Mouse (Mus musculus) limb, embryonic 15.5 days (tissue): ENCODE data around the gene Sema5b. TPM values are rescaled to one million over a fixed set of nuclear protein-coding genes. Genes with fewer than 3 reads are reported as not detected.

Experiments used
- ATAC-seq: fragments of 200-750 bp; cut with Nextera tagmentation; 2 replicates; pipeline ENCODE4 v1.8.0; 2017; ENCODE audit warnings: low read depth, moderate TSS enrichment; ENCODE audit not compliant: insufficient number of reproducible peaks, low FRiP score, low TSS enrichment
- H3K27ac ChIP-seq: fragments of 300-500 bp; sonication (generic); 2 replicates; pipeline ENCODE4 v1.5.1; 2015; ENCODE audit warnings: moderate library complexity, mild to moderate bottlenecking, inconsistent platforms
- H3K27me3 ChIP-seq: fragments of 300-500 bp; sonication (generic); 2 replicates; pipeline ENCODE4 v1.6.1; 2015; ENCODE audit warnings: inconsistent platforms
- H3K36me3 ChIP-seq: fragments of 300-500 bp; sonication (generic); 2 replicates; pipeline ENCODE4 v1.6.1; 2015; ENCODE audit warnings: inconsistent platforms
- H3K4me1 ChIP-seq: fragments of 300-500 bp; sonication (generic); 2 replicates; pipeline ENCODE4 v1.6.1; 2015; ENCODE audit warnings: inconsistent platforms
- H3K4me2 ChIP-seq: fragments of 300-500 bp; sonication (generic); 2 replicates; pipeline ENCODE4 v1.6.1; 2015; ENCODE audit warnings: mild to moderate bottlenecking, inconsistent platforms
- H3K4me3 ChIP-seq: fragments of 300-500 bp; sonication (generic); 2 replicates; pipeline ENCODE4 v1.5.1; 2015; ENCODE audit warnings: mild to moderate bottlenecking, inconsistent platforms
- H3K9ac ChIP-seq: fragments of 300-500 bp; sonication (generic); 2 replicates; pipeline ENCODE4 v1.6.1; 2015; ENCODE audit warnings: inconsistent platforms
- H3K9me3 ChIP-seq: fragments of 300-500 bp; sonication (generic); 2 replicates; pipeline ENCODE4 v1.6.1; 2016; ENCODE audit warnings: inconsistent platforms
- WGBS: fragments of 180-500 bp; shearing (Covaris S2); methylation state at CpG from one replicate; pipeline ENCODE4 v1.1.7; 2015; 5-methylcytosine and 5-hydroxymethylcytosine counted together
- polyA plus RNA-seq: library from polyadenylated mRNA; unstranded; fragments of >200 nt; fragmentation: Nextera tagmentation; extraction: Ambion mirVana; gene quantifications from 2 replicates; pipeline ENCODE4 v1.2.1, GENCODE M21; 2015

Sema5b gene
- polyA plus RNA-seq, 1 experiment from 2014 or later = 5.0 TPM

DNA sequence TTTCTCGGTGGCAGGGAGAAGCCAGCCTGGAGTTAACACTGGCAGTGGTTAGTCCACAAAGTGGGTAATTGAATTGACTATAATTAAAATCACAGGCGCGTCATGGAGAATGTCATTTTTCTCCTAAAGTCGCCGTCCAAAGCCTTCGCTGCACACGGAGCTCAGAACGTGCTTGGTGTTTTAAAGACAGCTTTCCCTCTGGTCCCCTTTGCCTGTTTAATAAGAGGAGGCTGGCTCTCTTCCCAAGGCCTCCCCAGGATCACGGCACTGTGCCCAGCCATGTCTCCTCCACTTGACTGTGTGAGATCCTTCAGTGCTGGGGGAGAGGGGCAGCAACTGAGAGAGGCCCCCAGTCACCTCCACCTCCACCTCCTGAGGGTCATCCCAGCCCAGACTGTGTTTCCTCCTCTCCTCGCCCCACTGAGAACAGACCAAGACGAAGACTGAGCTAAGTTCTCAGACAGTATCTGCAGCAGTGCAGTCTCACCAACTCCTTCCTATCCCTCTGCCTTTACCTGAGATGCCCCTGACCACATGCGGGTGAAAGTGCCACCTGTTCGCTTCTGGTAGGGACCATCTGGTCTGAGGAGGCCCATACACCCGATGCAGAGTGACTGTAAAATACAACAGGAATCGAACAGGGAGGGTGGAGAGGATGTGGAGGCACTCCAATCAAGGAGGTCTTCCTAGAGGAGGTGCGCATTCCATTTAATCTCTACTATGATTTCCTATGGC lies 84.5 kb downstream of the Sema5b start:
- no peak for ATAC-seq
- Histone ChIP-seq H3K4me3 (no peak overlapping the region), H3K4me2 (no peak overlapping the region), H3K36me3 (no peaks in the 10 kb centered on the region), H3K4me1 (peaks cover 24% of the 10 kb centered on the region), H3K27ac (no peak overlapping the region), H3K9me3 (no peaks in the 10 kb centered on the region), H3K27me3 (no peaks in the 10 kb centered on the region; the same call in 1 of the 2 replicates), H3K9ac (no peak overlapping the region)
- WGBS = 47% methylated on average over 16 of the region's 16 CpGs

DNA sequence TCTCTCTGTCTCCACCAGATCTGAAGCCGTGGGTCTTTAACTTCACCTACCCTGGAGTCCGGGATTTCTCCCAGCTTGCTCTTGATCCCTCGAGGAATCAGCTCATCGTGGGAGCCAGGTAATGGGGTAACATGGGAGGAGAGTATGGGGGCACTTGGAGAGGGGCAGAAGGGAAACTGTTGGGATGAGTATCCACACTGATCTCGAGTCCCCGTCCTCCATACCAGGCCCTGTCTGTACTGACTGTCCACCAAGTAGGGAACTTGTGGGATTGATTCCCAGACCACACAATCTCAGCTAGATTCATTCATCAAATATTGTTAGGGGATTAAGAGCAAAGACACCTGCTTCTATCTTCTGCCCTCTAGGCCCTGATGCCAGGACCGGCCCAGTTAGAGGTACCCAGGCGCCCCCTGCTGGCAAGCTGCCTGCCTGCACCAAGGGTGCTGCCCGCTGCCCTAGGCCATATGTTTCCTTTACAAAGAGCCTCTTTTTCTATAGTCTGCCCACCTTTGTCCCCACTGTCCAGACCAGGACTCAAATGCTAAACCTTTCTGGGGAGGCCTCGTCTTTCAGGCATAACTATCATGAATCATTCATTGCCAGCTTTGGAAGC lies 87.2 kb downstream of the Sema5b start:
- H3K9ac ChIP-seq = no peak overlapping the region
- H3K27ac ChIP-seq = no peak overlapping the region
- H3K4me1 ChIP-seq = peaks cover 35% of the 10 kb centered on the region
- no peak overlapping the region for H3K4me2 ChIP-seq
- no peak overlapping the region for H3K4me3 ChIP-seq
- no peaks in the 10 kb centered on the region; the same call in 1 of the 2 replicates for H3K27me3 ChIP-seq
- H3K36me3 ChIP-seq = no peaks in the 10 kb centered on the region
- WGBS = 38% methylated on average over 10 of the region's 10 CpGs
- H3K9me3 ChIP-seq = no peaks in the 10 kb centered on the region
- ATAC-seq = no peak

DNA sequence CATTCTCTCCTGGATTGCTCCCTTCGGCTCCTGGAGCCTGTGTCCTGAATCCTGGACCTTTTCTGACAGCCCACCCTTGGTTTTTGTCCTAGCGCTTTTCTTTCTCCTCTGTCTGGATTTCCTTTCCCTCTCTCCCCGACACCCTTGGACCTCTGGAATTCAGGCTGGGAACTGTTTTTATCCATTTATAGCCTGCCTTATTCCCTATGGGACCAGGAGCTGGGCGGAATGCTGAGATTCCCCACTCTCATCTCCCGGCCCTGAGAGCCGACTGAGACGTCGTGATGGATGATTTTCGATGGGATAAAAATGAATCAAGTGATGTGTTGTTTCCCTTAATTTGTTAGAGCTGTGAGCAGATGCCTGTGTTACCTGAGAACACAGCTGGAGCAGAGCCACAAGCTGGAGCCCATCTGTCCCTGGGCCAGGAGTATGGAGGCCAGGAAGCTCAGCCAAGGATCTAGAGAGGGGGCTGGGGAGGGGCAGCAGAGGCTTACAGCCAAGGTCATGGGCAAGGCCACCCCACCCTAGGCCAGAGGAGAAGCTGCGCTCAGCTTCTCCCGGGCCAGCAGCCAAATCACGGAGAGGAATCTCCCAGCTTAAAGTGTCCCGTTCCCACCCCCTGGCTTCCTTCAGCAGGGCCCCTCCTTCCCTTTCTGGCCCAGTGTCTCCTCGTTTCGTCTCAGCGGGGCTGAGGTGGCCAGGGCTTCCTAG lies 89.7 kb downstream of the Sema5b start:
- Histone ChIP-seq H3K27ac (peak overlapping the region; percentile 50), H3K9ac (no peak overlapping the region), H3K27me3 (no peaks in the 10 kb centered on the region; the same call in 1 of the 2 replicates), H3K9me3 (no peaks in the 10 kb centered on the region), H3K4me3 (no peak overlapping the region), H3K4me1 (peaks cover 19% of the 10 kb centered on the region), H3K36me3 (no peaks in the 10 kb centered on the region), H3K4me2 (peak overlapping the region; percentile 31; the same call in 1 of the 2 replicates)
- WGBS = 30% methylated on average over 16 of the region's 16 CpGs
- no peak; the same call in 1 of the 2 replicates for ATAC-seq

DNA sequence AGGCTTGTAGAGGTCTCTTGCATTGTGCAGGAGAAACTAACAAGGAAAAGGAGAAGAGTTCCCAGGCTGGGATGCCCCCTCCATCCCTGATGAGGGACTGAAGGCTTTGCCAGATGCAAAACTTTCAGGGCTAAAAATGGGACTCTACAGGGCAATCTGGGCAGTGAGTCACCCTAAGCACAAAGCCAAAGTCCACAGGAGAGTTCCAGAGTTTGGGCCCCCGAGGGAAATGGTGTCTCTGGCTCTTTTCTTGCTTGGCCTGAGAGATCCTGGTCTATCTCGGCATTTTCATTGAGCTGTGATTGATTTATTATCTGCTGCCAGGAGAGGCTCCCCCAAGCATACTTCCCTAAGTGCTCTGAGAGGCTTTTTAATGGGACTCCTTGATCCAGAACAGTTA lies 92.1 kb downstream of the Sema5b start:
- no peak for ATAC-seq
- 30% methylated on average over 2 of the region's 2 CpGs for WGBS
- no peak overlapping the region for H3K27ac ChIP-seq

DNA sequence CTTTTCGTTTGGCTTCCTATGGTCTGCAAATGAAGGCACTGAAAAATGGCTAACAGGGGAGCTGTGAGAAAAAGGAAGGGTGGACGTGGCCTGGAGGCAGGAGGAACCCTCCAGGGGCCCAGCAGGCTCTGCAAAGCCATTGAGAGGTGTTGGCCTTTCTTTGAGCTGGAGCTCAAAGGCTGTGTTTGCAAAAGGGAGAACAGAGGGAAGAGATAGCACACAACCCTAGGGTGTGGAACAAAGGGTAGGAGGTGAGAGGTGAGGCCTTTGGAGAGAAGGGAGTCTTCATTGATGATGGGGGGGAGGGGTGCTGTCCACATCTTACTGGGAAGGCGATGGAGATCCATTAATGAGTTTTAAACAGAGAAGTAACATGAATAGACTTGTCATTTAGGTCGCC lies 94.0 kb downstream of the Sema5b start:
- no peak overlapping the region for H3K4me2 ChIP-seq
- no peaks in the 10 kb centered on the region for H3K9me3 ChIP-seq
- no peak overlapping the region for H3K27ac ChIP-seq
- no peak overlapping the region for H3K4me3 ChIP-seq
- H3K27me3 ChIP-seq = 0 out of 2 replicates have a peak, but pooled peaks cover 3% of the 10 kb centered on the region
- 61% methylated on average over 4 of the region's 4 CpGs for WGBS
- no peaks in the 10 kb centered on the region for H3K36me3 ChIP-seq
- ATAC-seq = no peak
- no peak overlapping the region for H3K9ac ChIP-seq
- H3K4me1 ChIP-seq = peaks cover 16% of the 10 kb centered on the region

More for the DNA sequence above, 92.1 kb downstream of the Sema5b start:
- Histone ChIP-seq H3K36me3 (no peaks in the 10 kb centered on the region), H3K4me3 (no peak overlapping the region), H3K4me2 (no peak overlapping the region), H3K9ac (no peak overlapping the region), H3K27me3 (peaks cover 3% of the 10 kb centered on the region; the same call in 1 of the 2 replicates), H3K4me1 (peaks cover 16% of the 10 kb centered on the region), H3K9me3 (no peaks in the 10 kb centered on the region)

DNA sequence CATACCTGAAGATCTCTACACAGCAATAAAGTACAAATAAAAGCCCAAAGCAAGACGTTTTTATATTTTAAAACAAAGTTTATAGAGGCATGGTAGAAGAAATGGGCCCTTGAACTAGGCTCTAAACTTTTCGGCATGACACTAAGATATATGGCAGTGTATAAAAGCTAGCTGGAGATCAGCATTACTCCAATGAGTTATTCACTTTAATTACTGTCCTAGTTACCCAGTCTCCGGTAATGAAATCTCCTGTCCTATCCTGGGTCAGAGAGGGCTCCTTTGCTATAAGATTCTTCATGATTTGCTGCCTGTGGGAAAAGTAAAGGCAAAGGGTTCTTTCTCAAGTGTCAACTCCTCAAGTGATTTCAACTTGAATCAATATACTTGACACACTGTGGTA lies 98.6 kb downstream of the Sema5b start:
- WGBS = 58% methylated on average over 3 of the region's 3 CpGs
- Histone ChIP-seq H3K9ac (no peak overlapping the region), H3K4me1 (no peaks in the 10 kb centered on the region), H3K36me3 (no peaks in the 10 kb centered on the region), H3K4me2 (no peak overlapping the region), H3K27me3 (0 out of 2 replicates have a peak, but pooled peaks cover 3% of the 10 kb centered on the region), H3K27ac (no peak overlapping the region), H3K4me3 (no peak overlapping the region), H3K9me3 (no peaks in the 10 kb centered on the region)
- no peak for ATAC-seq

DNA sequence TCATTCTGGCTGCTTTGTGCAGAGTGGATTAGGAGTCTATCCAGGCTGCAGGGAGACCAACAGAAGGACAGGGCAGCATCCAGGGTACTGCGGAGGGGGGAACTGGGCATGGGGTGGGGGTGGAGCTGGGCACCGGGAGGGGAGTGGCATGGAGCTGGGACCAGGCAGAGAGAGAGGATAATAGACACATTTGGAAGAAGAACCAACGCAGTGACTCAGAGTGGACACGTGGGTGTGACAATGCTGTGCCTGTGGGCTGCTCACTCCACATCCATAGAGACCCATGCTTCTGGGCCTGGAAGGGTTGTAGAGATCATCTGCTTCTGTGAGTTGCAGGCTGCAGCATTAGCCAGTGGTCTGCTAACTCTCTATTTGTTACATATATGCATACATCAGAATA lies 107.9 kb downstream of the Sema5b start:
- Histone ChIP-seq H3K9me3 (no peaks in the 10 kb centered on the region), H3K27ac (no peak overlapping the region), H3K4me3 (no peak overlapping the region), H3K36me3 (no peaks in the 10 kb centered on the region), H3K4me2 (no peak overlapping the region), H3K4me1 (no peaks in the 10 kb centered on the region), H3K9ac (no peak overlapping the region), H3K27me3 (no peaks in the 10 kb centered on the region)
- no peak for ATAC-seq
- 84% methylated on average over 4 of the region's 4 CpGs for WGBS

DNA sequence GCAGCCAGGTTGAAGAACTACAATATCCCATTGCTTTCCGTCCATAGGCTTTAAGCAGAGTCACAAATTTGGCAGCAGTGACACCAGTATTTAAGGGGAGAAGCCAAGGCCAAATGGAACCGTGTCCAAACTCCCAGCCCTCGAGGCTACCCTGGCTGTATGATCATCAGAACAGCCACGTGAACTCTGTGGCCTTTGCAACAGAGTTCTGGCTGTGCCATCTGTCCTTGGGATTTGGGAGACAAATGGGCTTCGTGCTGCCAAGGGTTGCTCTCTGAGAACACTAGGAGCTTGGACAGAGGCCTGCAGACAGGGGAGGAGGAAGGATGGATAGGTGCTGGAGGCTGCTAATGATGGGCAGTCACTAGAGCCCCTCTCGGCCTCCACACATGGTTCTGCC lies 111.3 kb downstream of the Sema5b start:
- Histone ChIP-seq H3K36me3 (no peaks in the 10 kb centered on the region), H3K9me3 (no peaks in the 10 kb centered on the region), H3K9ac (no peak overlapping the region), H3K4me2 (no peak overlapping the region), H3K4me3 (no peak overlapping the region), H3K27me3 (peaks cover 10% of the 10 kb centered on the region; the same call in 1 of the 2 replicates), H3K4me1 (no peaks in the 10 kb centered on the region), H3K27ac (no peak overlapping the region)
- 51% methylated on average over 6 of the region's 6 CpGs for WGBS
- ATAC-seq = no peak

DNA sequence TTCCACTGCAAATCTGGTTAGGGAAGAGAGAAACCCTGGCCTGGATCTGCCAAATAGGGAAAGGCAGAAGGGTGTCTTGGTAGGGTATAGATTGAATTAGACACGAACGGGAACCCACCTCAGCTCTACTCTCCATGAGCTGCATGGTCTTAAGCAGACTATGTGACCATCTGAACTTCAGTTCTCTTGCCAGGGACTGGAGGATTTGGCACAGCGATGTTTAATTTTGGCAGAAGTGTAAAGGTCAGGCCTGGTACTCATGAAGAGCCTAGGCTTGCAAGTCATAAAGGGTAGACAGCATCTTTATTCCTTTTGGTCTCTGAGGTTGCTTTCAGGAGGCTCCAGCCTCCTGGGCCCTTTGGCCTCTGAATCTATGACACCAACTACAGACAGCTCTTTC lies 111.8 kb downstream of the Sema5b start:
- 80% methylated on average over 3 of the region's 3 CpGs for WGBS
- Histone ChIP-seq H3K9ac (no peak overlapping the region), H3K27me3 (peaks cover 15% of the 10 kb centered on the region), H3K4me2 (no peak overlapping the region), H3K4me1 (no peaks in the 10 kb centered on the region), H3K36me3 (no peaks in the 10 kb centered on the region), H3K9me3 (no peaks in the 10 kb centered on the region), H3K4me3 (no peak overlapping the region), H3K27ac (no peak overlapping the region)
- no peak for ATAC-seq

DNA sequence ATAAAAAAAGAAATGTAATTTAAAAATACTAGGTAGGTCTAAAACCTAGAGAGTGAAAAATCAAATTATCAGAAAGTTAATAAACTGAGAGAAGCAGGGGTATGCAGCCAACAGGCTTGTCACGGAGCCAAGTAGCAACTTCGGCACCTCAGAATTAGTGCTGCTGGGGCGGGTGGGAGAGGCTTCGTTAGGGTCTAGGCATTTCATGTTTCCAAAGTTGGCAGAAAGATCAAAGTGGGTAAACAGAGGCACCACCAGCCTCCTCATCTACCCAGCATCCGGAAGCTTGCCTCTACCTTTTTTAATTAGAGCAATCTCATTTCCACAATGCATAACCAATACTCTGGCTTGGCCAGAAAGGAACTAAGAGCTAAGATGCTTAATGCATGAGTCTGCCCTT lies 113.0 kb downstream of the Sema5b start:
- 64% methylated on average over 5 of the region's 5 CpGs for WGBS
- no peaks in the 10 kb centered on the region for H3K36me3 ChIP-seq
- H3K27me3 ChIP-seq = peaks cover 27% of the 10 kb centered on the region
- H3K4me3 ChIP-seq = no peak overlapping the region
- ATAC-seq = no peak
- no peak overlapping the region for H3K4me2 ChIP-seq
- no peak overlapping the region for H3K9ac ChIP-seq
- H3K9me3 ChIP-seq = no peaks in the 10 kb centered on the region
- no peak overlapping the region for H3K27ac ChIP-seq
- H3K4me1 ChIP-seq = no peaks in the 10 kb centered on the region

DNA sequence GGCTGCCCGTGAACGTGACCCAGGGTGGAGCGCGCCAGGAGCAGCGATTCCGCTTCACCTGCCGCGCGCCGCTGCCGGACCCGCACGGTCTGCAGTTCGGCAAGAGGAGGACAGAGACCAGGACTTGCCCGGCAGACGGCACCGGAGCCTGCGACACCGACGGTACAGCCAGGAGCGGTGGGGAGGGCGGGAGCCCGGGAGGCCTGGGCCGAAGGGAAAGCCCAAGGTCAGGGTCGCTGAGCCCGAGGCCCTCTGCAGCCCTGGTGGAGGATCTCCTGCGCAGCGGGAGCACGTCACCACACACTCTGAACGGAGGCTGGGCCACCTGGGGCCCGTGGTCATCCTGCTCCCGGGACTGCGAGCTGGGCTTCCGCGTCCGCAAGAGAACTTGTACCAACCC lies 119.3 kb downstream of the Sema5b start:
- Histone ChIP-seq H3K27ac (no peak overlapping the region), H3K36me3 (no peaks in the 10 kb centered on the region), H3K27me3 (peaks cover 66% of the 10 kb centered on the region), H3K4me1 (peaks cover 10% of the 10 kb centered on the region), H3K9ac (no peak overlapping the region), H3K4me2 (peak overlapping the region; percentile 49), H3K4me3 (peak overlapping the region; percentile 29), H3K9me3 (no peaks in the 10 kb centered on the region)
- 8% methylated on average over 32 of the region's 36 CpGs for WGBS
- ATAC-seq = no peak

DNA sequence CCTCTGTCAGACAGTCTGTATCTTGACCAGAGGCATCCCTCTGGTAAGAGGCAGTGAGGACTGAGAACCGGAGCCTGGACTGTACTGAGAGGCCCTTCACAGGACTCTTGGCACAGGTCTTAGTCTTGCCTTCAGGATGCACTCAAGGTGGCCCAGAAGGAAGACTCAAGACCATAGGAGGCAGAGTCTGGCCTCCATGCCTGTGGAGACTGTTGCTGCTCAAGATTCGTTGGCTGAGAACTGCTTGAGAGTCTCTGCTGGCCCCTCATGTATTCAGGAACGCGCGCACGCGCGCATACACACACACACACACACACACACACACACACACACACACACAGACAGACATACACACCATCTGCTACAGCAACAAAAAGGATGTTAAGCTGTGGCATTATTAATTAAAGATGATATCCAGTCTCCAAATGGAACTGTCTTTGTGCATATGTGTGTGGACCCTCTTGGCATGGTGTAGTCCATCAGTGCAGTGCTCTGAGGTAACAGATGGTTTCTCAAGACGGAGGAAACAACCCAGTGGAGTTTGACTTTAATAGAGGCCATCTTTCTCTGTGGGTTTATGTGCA lies 123.0 kb downstream of the Sema5b start:
- H3K4me3 ChIP-seq = no peak overlapping the region
- no peaks in the 10 kb centered on the region for H3K36me3 ChIP-seq
- no peak for ATAC-seq
- H3K9me3 ChIP-seq = no peaks in the 10 kb centered on the region
- H3K4me1 ChIP-seq = peaks cover 10% of the 10 kb centered on the region
- no peak overlapping the region for H3K9ac ChIP-seq
- H3K27me3 ChIP-seq = peaks cover 39% of the 10 kb centered on the region
- no peak overlapping the region for H3K4me2 ChIP-seq
- H3K27ac ChIP-seq = no peak overlapping the region
- 94% methylated on average over 9 of the region's 9 CpGs for WGBS
